Mouse (Mus musculus): ENCODE results near the gene Cyp2c50. TPM values are rescaled to one million over a fixed set of nuclear protein-coding genes. Genes with fewer than 3 reads are reported as not detected.
"Not testable (repeated sequence)": the region's sequence is repeated elsewhere in the genome, so short reads cannot be mapped to it uniquely, and the experiment has no call there.

Gene Cyp2c50
- polyA plus RNA-seq (2016; fragmentation: Nextera tagmentation; extraction: Ambion mirVana) = not detected in 2 replicates

GRCm38 (mm10) chr19:40089421-40089820, at the start of gene Cyp2c50:
Gene Cyp2c50 (plus strand): TSS chr19:40089688.
- not testable (repeated sequence) for H3K9ac ChIP-seq; H3K4me3 ChIP-seq; H3K4me2 ChIP-seq; H3K36me3 ChIP-seq; H3K4me1 ChIP-seq (replicated peaks); H3K9me3 ChIP-seq (replicated peaks); H3K27me3 ChIP-seq (replicated peaks); H3K27ac ChIP-seq (ENCODE audit: poor library complexity, severe bottlenecking); ATAC-seq (ENCODE audit: insufficient number of reproducible peaks, low FRiP score)
- whole genome bisulfite sequencing = 91% methylated on average over 1 of the region's 1 CpGs

GRCm38 (mm10) chr19:40073701-40074100, 15.8 kb upstream of the Cyp2c50 start, which contains the start of gene Cyp2c54:
Gene Cyp2c54 (minus strand): TSS chr19:40073827.
- Histone ChIP-seq H3K9ac (no peak within 1 kb of the TSS), H3K27ac (ENCODE audit: poor library complexity, severe bottlenecking) (no peak within 1 kb of the TSS), H3K4me1 (replicated peaks) (no peaks in the 10 kb centered on the region)

GRCm38 (mm10) chr19:40088381-40088780, 1.1 kb upstream of the Cyp2c50 start:
- no peaks in the 10 kb centered on the region for H3K9me3 ChIP-seq (replicated peaks)
- no peaks in the 10 kb centered on the region for H3K36me3 ChIP-seq
- no peak overlapping the region for H3K27ac ChIP-seq (ENCODE audit: poor library complexity, severe bottlenecking)
- H3K9ac ChIP-seq = no peak overlapping the region
- no peak overlapping the region for H3K4me3 ChIP-seq
- ATAC-seq (ENCODE audit: insufficient number of reproducible peaks, low FRiP score) = no peak
- H3K4me2 ChIP-seq = no peak overlapping the region
- no peaks in the 10 kb centered on the region for H3K4me1 ChIP-seq (replicated peaks)
- 92% methylated on average over 1 of the region's 1 CpGs for WGBS
- no peaks in the 10 kb centered on the region for H3K27me3 ChIP-seq (replicated peaks)

More at GRCm38 (mm10) chr19:40073701-40074100, 15.8 kb upstream of the Cyp2c50 start, which contains the start of gene Cyp2c54:
- H3K4me3 ChIP-seq = no peak within 1 kb of the TSS
- H3K36me3 ChIP-seq = no peaks in the 10 kb centered on the region
- no peaks in the 10 kb centered on the region for H3K27me3 ChIP-seq (replicated peaks)
- no peaks in the 10 kb centered on the region for H3K9me3 ChIP-seq (replicated peaks)
- H3K4me2 ChIP-seq = no peak within 1 kb of the TSS
- no peak for ATAC-seq (ENCODE audit: insufficient number of reproducible peaks, low FRiP score)

- 66% methylated on average over 3 of the region's 3 CpGs for WGBS
- Histone ChIP-seq H3K4me3 (no peak overlapping the region), H3K27me3 (replicated peaks) (no peaks in the 10 kb centered on the region), H3K4me1 (replicated peaks) (no peaks in the 10 kb centered on the region), H3K9me3 (replicated peaks) (no peaks in the 10 kb centered on the region), H3K4me2 (no peak overlapping the region), H3K36me3 (no peaks in the 10 kb centered on the region), H3K9ac (no peak overlapping the region), H3K27ac (ENCODE audit: poor library complexity, severe bottlenecking) (no peak overlapping the region)
- ATAC-seq (ENCODE audit: insufficient number of reproducible peaks, low FRiP score) = no peak
Observed at GRCm38 (mm10) chr19:40091111-40091510, 1.6 kb downstream of the Cyp2c50 start.

- ATAC-seq (ENCODE audit: insufficient number of reproducible peaks, low FRiP score); H3K4me3 ChIP-seq; H3K9me3 ChIP-seq (replicated peaks); H3K4me1 ChIP-seq (replicated peaks); H3K36me3 ChIP-seq; H3K9ac ChIP-seq; H3K4me2 ChIP-seq; H3K27ac ChIP-seq (ENCODE audit: poor library complexity, severe bottlenecking); H3K27me3 ChIP-seq (replicated peaks): not testable (repeated sequence)
- WGBS = 74% methylated on average over 13 of the region's 13 CpGs
Observed at GRCm38 (mm10) chr19:40119624-40120023, 30.1 kb downstream of the Cyp2c50 start.

GRCm38 (mm10) chr19:40125165-40125564, 35.7 kb downstream of the Cyp2c50 start:
- not testable (repeated sequence) for H3K9ac ChIP-seq; H3K27ac ChIP-seq (ENCODE audit: poor library complexity, severe bottlenecking); H3K9me3 ChIP-seq (replicated peaks); H3K4me1 ChIP-seq (replicated peaks); H3K36me3 ChIP-seq; H3K4me2 ChIP-seq; H3K27me3 ChIP-seq (replicated peaks); ATAC-seq (ENCODE audit: insufficient number of reproducible peaks, low FRiP score); H3K4me3 ChIP-seq
- WGBS = 76% methylated on average over 3 of the region's 3 CpGs

- H3K27me3 ChIP-seq (replicated peaks); ATAC-seq (ENCODE audit: insufficient number of reproducible peaks, low FRiP score); H3K4me1 ChIP-seq (replicated peaks); H3K9ac ChIP-seq; H3K4me3 ChIP-seq; H3K9me3 ChIP-seq (replicated peaks); H3K36me3 ChIP-seq; H3K27ac ChIP-seq (ENCODE audit: poor library complexity, severe bottlenecking); H3K4me2 ChIP-seq: not testable (repeated sequence)
- WGBS = 37% methylated on average over 2 of the region's 2 CpGs
Observed at GRCm38 (mm10) chr19:40126996-40127395, 37.5 kb downstream of the Cyp2c50 start.

Other genes with a start within 250 kb of the Cyp2c50 start
- not detected in 2 replicates for gene Cyp2c69, start 202.9 kb upstream of the Cyp2c50 start, polyA plus RNA-seq (2016; fragmentation: Nextera tagmentation; extraction: Ambion mirVana)
- not detected in 2 replicates for gene Cyp2c37, start 97.3 kb upstream of the Cyp2c50 start, polyA plus RNA-seq (2016; fragmentation: Nextera tagmentation; extraction: Ambion mirVana)
- not detected in 2 replicates for gene Cyp2c54, start 15.9 kb upstream of the Cyp2c50 start, polyA plus RNA-seq (2016; fragmentation: Nextera tagmentation; extraction: Ambion mirVana)
- not detected in 2 replicates for gene Cyp2c70, start 97.6 kb downstream of the Cyp2c50 start, polyA plus RNA-seq (2016; fragmentation: Nextera tagmentation; extraction: Ambion mirVana)
- gene Pdlim1, start 182.2 kb downstream of the Cyp2c50 start, polyA plus RNA-seq (2016; fragmentation: Nextera tagmentation; extraction: Ambion mirVana) = 311 and 316 TPM in 2 replicates

Measured in heart, embryonic 12.5 days (tissue).